Mouse (Mus musculus) kidney, embryonic 14.5 days (tissue): ENCODE data around the gene Vmn2r17. TPM values are rescaled to one million over a fixed set of nuclear protein-coding genes. Genes with fewer than 3 reads are reported as not detected.

Experiments used
- ATAC-seq: fragments of 200-750 bp; cut with Nextera tagmentation; 2 replicates; pipeline ENCODE4 v1.8.0; 2017; ENCODE audit warnings: moderate number of reproducible peaks, mild to moderate bottlenecking, moderate TSS enrichment, moderate library complexity; ENCODE audit not compliant: low FRiP score, low TSS enrichment
- H3K27ac ChIP-seq: fragments of 300-500 bp; sonication (generic); 2 replicates; pipeline ENCODE4 v1.5.1; 2014; ENCODE audit warnings: low read depth, mild to moderate bottlenecking, low read length, moderate library complexity, mixed read lengths
- H3K27me3 ChIP-seq: fragments of 300-500 bp; sonication (generic); 2 replicates; pipeline ENCODE4 v1.6.1; 2014; ENCODE audit warnings: mild to moderate bottlenecking, low read length; ENCODE audit not compliant: control insufficient read depth, insufficient read depth
- H3K36me3 ChIP-seq: fragments of 300-500 bp; sonication (generic); 2 replicates; pipeline ENCODE4 v1.6.1; 2014; ENCODE audit warnings: low read length, mixed read lengths; ENCODE audit not compliant: control insufficient read depth, insufficient read depth
- H3K4me1 ChIP-seq: fragments of 300-500 bp; sonication (generic); 2 replicates; pipeline ENCODE4 v1.6.1; 2014; ENCODE audit warnings: low read length, mixed read lengths; ENCODE audit not compliant: control insufficient read depth, insufficient read depth
- H3K4me2 ChIP-seq: fragments of 300-500 bp; sonication (generic); replicated peaks from 2 replicates; pipeline ENCODE4 v1.6.1; 2014; ENCODE audit warnings: low read depth, mild to moderate bottlenecking, low read length
- H3K4me3 ChIP-seq: fragments of 300-500 bp; sonication (generic); 2 replicates; pipeline ENCODE4 v1.5.1; 2014; ENCODE audit warnings: mild to moderate bottlenecking, low read length
- H3K9ac ChIP-seq: fragments of 300-500 bp; sonication (generic); 2 replicates; pipeline ENCODE4 v1.6.1; 2014; ENCODE audit warnings: low read depth, mild to moderate bottlenecking, low read length, moderate library complexity
- H3K9me3 ChIP-seq: fragments of 300-500 bp; sonication (generic); 2 replicates; pipeline ENCODE4 v1.6.1; 2016; ENCODE audit warnings: low read length; ENCODE audit not compliant: control insufficient read depth
- WGBS: fragments of 180-500 bp; shearing (Covaris S2); extraction: QIAGEN DNeasy Blood & Tissue Kit; methylation state at CpG from one replicate; pipeline ENCODE4 v1.1.7; 2014; 5-methylcytosine and 5-hydroxymethylcytosine counted together
- polyA plus RNA-seq: library from polyadenylated mRNA; unstranded; fragments of >200 nt; fragmentation: Nextera tagmentation; extraction: Ambion mirVana; gene quantifications from 2 replicates; pipeline ENCODE4 v1.2.1, GENCODE M21; 2014

The Vmn2r17 gene
- polyA plus RNA-seq = not detected in 2 replicates

DNA sequence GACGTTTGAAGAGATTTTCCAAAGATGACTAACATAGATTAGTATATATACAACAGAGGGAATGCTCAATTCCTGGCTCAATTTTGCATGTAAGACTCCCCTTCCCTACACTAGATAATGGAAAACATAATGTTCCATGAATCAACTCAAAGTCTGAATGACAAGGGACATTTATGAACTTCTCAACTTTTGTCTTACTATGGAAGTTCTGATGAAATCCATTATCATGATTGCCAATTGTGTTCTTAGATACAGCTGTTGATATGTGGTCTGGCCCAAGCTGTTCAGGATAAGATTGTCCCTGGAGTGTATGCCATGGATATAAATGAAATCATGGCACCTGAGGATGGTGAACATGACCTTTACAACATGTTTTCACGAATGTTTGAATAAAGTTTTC is at the start of gene Vmn2r17:
TSS of gene Vmn2r17 (plus strand) at position 301 of the 400 bp plus-strand sequence.
- no peak for ATAC-seq
- Histone ChIP-seq H3K4me2 (no peak within 1 kb of the TSS), H3K4me3 (no peak within 1 kb of the TSS), H3K9me3 (no peaks in the 10 kb centered on the region; the same call in 1 of the 2 replicates), H3K27ac (no peak within 1 kb of the TSS), H3K9ac (no peak within 1 kb of the TSS), H3K4me1 (no peaks in the 10 kb centered on the region), H3K27me3 (no peaks in the 10 kb centered on the region), H3K36me3 (no peaks in the 10 kb centered on the region)
- WGBS = 73% methylated on average over 2 of the region's 2 CpGs

DNA sequence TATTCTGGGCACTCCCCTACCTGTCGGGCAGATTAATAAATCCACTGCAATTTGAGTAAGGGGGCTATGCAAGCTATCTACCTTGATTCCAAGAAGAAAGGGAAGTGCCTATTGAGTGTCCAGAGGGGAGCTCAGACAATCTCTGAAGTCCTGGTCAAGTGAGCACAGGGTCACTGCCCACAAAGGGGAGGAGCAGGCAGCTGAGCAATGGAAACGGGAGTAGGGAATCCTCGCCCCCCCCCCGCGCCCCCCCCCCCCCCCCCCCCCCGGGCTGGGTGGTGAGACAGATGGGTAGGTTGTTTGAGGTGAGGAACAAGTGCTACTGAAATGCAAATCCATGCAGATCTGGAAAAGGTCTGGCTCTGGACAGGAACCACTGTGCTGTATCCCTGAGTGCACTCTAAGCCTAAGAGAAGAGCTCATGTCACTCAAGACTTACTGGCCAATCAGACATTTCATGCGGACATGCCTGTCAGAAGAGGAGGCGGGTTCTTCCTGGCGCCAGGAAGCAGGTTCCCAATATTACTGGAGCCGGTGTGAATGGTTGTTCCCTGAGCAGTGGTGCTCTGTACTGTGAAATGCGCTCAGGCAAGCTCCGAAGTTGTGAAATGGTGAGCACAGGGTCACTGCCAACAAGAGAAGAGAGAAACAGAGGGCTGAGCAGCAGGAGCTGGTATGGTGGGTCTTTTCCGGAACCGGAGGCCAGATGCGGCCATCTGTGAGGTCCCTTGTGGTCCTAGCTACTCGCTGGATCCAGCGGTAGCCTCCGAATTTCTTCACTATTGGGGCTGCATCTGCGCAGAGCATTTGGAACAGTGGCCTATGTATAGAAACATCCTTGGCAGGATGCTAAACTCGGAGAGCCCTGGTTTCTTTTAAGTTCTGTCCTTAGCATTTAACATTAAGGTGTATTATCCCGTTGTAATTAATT is 47.4 kb downstream of the Vmn2r17 start:
- 27% methylated on average over 20 of the region's 21 CpGs for WGBS
- peak overlapping the region; percentile 33 for H3K4me3 ChIP-seq

DNA sequence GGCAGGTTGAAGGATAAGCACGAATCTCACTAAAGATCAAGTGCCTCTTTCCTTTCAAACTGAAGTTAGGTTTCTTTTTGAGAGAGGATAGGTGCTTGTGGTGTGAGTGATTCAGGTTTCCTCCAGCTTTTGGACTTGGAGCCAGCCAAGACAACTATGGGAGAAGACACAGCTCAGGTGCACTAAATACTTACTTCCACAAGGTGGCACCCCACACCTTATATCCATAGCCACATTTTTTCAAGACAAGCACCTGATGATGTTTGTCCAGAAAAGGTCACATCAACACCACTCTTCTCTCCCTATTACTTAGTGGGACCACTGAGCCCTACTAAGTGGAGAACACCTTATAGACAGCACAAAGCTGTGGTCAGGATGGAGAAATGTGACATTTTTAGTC is 87.2 kb downstream of the Vmn2r17 start:
- no peaks in the 10 kb centered on the region for H3K9me3 ChIP-seq
- no peak overlapping the region for H3K9ac ChIP-seq
- no peaks in the 10 kb centered on the region for H3K27me3 ChIP-seq
- no peak for ATAC-seq
- no peak overlapping the region for H3K4me3 ChIP-seq
- H3K27ac ChIP-seq = no peak overlapping the region
- no peaks in the 10 kb centered on the region for H3K4me1 ChIP-seq
- H3K4me2 ChIP-seq = no peak overlapping the region
- H3K36me3 ChIP-seq = no peaks in the 10 kb centered on the region
- 7% methylated on average over 1 of the region's 1 CpGs for WGBS

More for the DNA sequence above, 47.4 kb downstream of the Vmn2r17 start:
- no peak overlapping the region for H3K27ac ChIP-seq
- H3K4me2 ChIP-seq = peak overlapping the region; percentile 38
- peak; percentile 98 for ATAC-seq
- H3K36me3 ChIP-seq = no peaks in the 10 kb centered on the region
- no peaks in the 10 kb centered on the region for H3K9me3 ChIP-seq
- H3K27me3 ChIP-seq = no peaks in the 10 kb centered on the region
- H3K9ac ChIP-seq = no peak overlapping the region
- H3K4me1 ChIP-seq = no peaks in the 10 kb centered on the region

Other genes with a start within 250 kb of the Vmn2r17 start
- gene Vmn2r13, start 227.5 kb upstream of the Vmn2r17 start, polyA plus RNA-seq = not detected in 2 replicates
- gene Vmn2r14, start 195.0 kb upstream of the Vmn2r17 start, polyA plus RNA-seq = not detected in 2 replicates
- not detected in 2 replicates for gene Vmn2r15, start 122.0 kb upstream of the Vmn2r17 start, polyA plus RNA-seq
- gene Vmn2r16, start 89.5 kb upstream of the Vmn2r17 start, polyA plus RNA-seq = not detected in 2 replicates
- 11.0 and 11.4 TPM in 2 replicates for gene Crlf2, start 139.3 kb downstream of the Vmn2r17 start, polyA plus RNA-seq